Comparison of ENCODE assay signal across 15 mouse cellular contexts in genomic region chr10:60801168-60801897, GRCm38 (mm10). TPM values are rescaled to one million over a fixed set of nuclear protein-coding genes. Genes with fewer than 3 reads are reported as not detected.
DNase-seq lines count a peak whose midpoint lies in the region; ATAC-seq and TF ChIP-seq lines count a peak whose summit lies in the region.
"Had no signal": no experiment of that assay in that cellular context is flagged by ENCODE, and none has a peak within 500 bp of the region (broad histone marks: within the 10 kb centered on the region; RNA-seq: fewer than 3 reads in every experiment).

No protein-coding gene starts in this region.

- no peak for ATAC-seq in forebrain, embryonic 13.5 days
- no peak for ATAC-seq in heart, embryonic 13.5 days (ENCODE audit: extremely low read depth, insufficient number of reproducible peaks, low FRiP score, low TSS enrichment)
- 0 out of 2 replicates have a peak, but pooled peaks have one; percentile 8 for ATAC-seq in lung, postnatal 0 days
- ATAC-seq in megakaryocyte progenitor cell, adult 5-6 weeks (replicated peaks; ENCODE audit: poor library complexity): no peak
- ATAC-seq: intestine, postnatal 0 days; liver, postnatal 0 days had no signal

- H3K4me3 ChIP-seq in forebrain, embryonic 10.5 days: no peak overlapping the region
- no peak overlapping the region for H3K4me3 ChIP-seq in forebrain, embryonic 13.5 days
- H3K4me3 ChIP-seq in heart, embryonic 13.5 days: no peak overlapping the region
- no peak overlapping the region for H3K4me3 ChIP-seq in lung, postnatal 0 days (ENCODE audit: low read depth, low read length)
- H3K4me3 ChIP-seq: embryonic facial prominence, embryonic 15.5 days; left cerebral cortex, adult 2 months; megakaryocyte, embryonic 14.5 days had no signal

- peak overlapping the region; percentile 54 for H3K27ac ChIP-seq in forebrain, embryonic 10.5 days
- H3K27ac ChIP-seq in forebrain, embryonic 13.5 days: no peak overlapping the region
- H3K27ac ChIP-seq in heart, embryonic 13.5 days (replicated peaks): peak overlapping the region; percentile 100
- H3K27ac ChIP-seq in lung, postnatal 0 days (ENCODE audit: low read length): peak overlapping the region; percentile 54; the same call in 1 of the 2 replicates
- H3K27ac ChIP-seq: embryonic facial prominence, embryonic 15.5 days; left cerebral cortex, adult 2 months had no signal

- no peaks in the 10 kb centered on the region for H3K36me3 ChIP-seq in forebrain, embryonic 10.5 days (replicated peaks)
- H3K36me3 ChIP-seq in forebrain, embryonic 13.5 days (ENCODE audit: poor library complexity, severe bottlenecking): no peaks in the 10 kb centered on the region
- H3K36me3 ChIP-seq in heart, embryonic 13.5 days: no peaks in the 10 kb centered on the region
- H3K36me3 ChIP-seq in lung, postnatal 0 days (ENCODE audit: insufficient read depth, low read length): no peaks in the 10 kb centered on the region
- H3K36me3 ChIP-seq: embryonic facial prominence, embryonic 15.5 days had no signal

- H3K9me3 ChIP-seq in forebrain, embryonic 10.5 days: no peaks in the 10 kb centered on the region
- H3K9me3 ChIP-seq in forebrain, embryonic 13.5 days (replicated peaks): no peaks in the 10 kb centered on the region
- H3K9me3 ChIP-seq in heart, embryonic 13.5 days: no peaks in the 10 kb centered on the region
- no peaks in the 10 kb centered on the region for H3K9me3 ChIP-seq in lung, postnatal 0 days (ENCODE audit: low read length)
- H3K9me3 ChIP-seq: embryonic facial prominence, embryonic 15.5 days; megakaryocyte, embryonic 14.5 days had no signal

- peaks cover 54% of the 10 kb centered on the region for H3K27me3 ChIP-seq in forebrain, embryonic 10.5 days (ENCODE audit: poor library complexity, severe bottlenecking)
- H3K27me3 ChIP-seq in forebrain, embryonic 13.5 days: peaks cover 3% of the 10 kb centered on the region
- H3K27me3 ChIP-seq in heart, embryonic 13.5 days (replicated peaks): no peaks in the 10 kb centered on the region
- H3K27me3 ChIP-seq in lung, postnatal 0 days (replicated peaks; ENCODE audit: insufficient read depth, low read length): no peaks in the 10 kb centered on the region

- no peak for TF ChIP-seq CTCF in lung, postnatal 0 days (IDR thresholded peaks at IDR 0.05)

- no peak for TF ChIP-seq EP300 in lung, postnatal 0 days (IDR thresholded peaks at IDR 0.05)

- DNase-seq in forebrain, embryonic 10.5 days (ENCODE audit: extremely low spot score, low spot score): no peak
- no peak for DNase-seq in heart, postnatal 25 days (ENCODE audit: low spot score)
- DNase-seq in lung, postnatal 0 days (ENCODE audit: low spot score): no peak
- DNase-seq in lung, postnatal 14 days: no peak
- DNase-seq in left cerebral cortex, adult 18-20 months (ENCODE audit: low spot score in 2 of 2): no peak
- DNase-seq: adrenal gland, adult 8-10 months; cerebellum, adult 8-10 months; liver, postnatal 0 days had no signal

- WGBS in forebrain, embryonic 10.5 days: 45% methylated on average over 11 of the region's 11 CpGs
- 49% methylated on average over 11 of the region's 11 CpGs for WGBS in forebrain, embryonic 13.5 days
- WGBS in heart, embryonic 13.5 days: 24% methylated on average over 11 of the region's 11 CpGs
- 34% methylated on average over 11 of the region's 11 CpGs for WGBS in lung, postnatal 0 days

- no peak overlapping the region for H3K4me2 ChIP-seq in forebrain, embryonic 13.5 days
- peak overlapping the region; percentile 24 for H3K4me2 ChIP-seq in heart, embryonic 13.5 days
- no peak overlapping the region for H3K4me2 ChIP-seq in lung, postnatal 0 days (replicated peaks; ENCODE audit: low read depth, low read length)

- intact Hi-C loops in heart, postnatal 25 days (cut with DNase I): no loop called here

- H3K9ac ChIP-seq in forebrain, embryonic 13.5 days: no peak overlapping the region
- peak overlapping the region; percentile 76 for H3K9ac ChIP-seq in heart, embryonic 13.5 days
- H3K9ac ChIP-seq in lung, postnatal 0 days (replicated peaks; ENCODE audit: low read depth): no peak overlapping the region
- H3K9ac ChIP-seq: embryonic facial prominence, embryonic 15.5 days; liver, postnatal 0 days had no signal

- H3K4me1 ChIP-seq in forebrain, embryonic 10.5 days: peaks cover 88% of the 10 kb centered on the region
- peaks cover 30% of the 10 kb centered on the region for H3K4me1 ChIP-seq in forebrain, embryonic 13.5 days
- peaks cover 99% of the 10 kb centered on the region for H3K4me1 ChIP-seq in heart, embryonic 13.5 days
- H3K4me1 ChIP-seq in lung, postnatal 0 days (ENCODE audit: insufficient read depth, low read depth, low read length): peaks cover 22% of the 10 kb centered on the region
- H3K4me1 ChIP-seq: megakaryocyte, embryonic 14.5 days had no signal

RNA-seq across cellular contexts. Expression of gene Unc5b, which starts 30.0 kb away (rescaled TPM):
- 3.2 and 3.4 TPM in 2 replicates for polyA plus RNA-seq in forebrain, embryonic 10.5 days (2016; fragmentation: Nextera tagmentation; extraction: Ambion mirVana)
- polyA plus RNA-seq in forebrain, embryonic 13.5 days (2015; fragmentation: Nextera tagmentation; extraction: Ambion mirVana): 2.3 and 2.8 TPM in 2 replicates
- 12.1 and 13.9 TPM in 2 replicates for polyA plus RNA-seq in heart, embryonic 13.5 days (2015; fragmentation: Nextera tagmentation; extraction: Ambion mirVana)
- total RNA-seq in heart, postnatal 25 days (2021): 10 to 100 TPM; 15.2 to 18.4 TPM
- 3.8 and 4.3 TPM in 2 replicates for polyA plus RNA-seq in lung, postnatal 0 days (2015; fragmentation: Nextera tagmentation; extraction: Ambion mirVana)
- 10 to 100 TPM in 1 of 2 experiments, 1 to 10 TPM in 1; 9.3 to 10.3 TPM for total RNA-seq in left cerebral cortex, adult 18-20 months (2021)
- not detected in 2 replicates for total RNA-seq in megakaryocyte progenitor cell, adult 5-6 weeks (2015)
- not detected in 2 replicates for total RNA-seq in megakaryocyte progenitor cell, adult 5-6 weeks (2017)

RNA-seq across cellular contexts. Expression of gene Slc29a3, which starts 48.7 kb away (rescaled TPM):
- polyA plus RNA-seq in forebrain, embryonic 10.5 days (2016; fragmentation: Nextera tagmentation; extraction: Ambion mirVana): 6.3 and 7.1 TPM in 2 replicates
- 12.7 and 13.5 TPM in 2 replicates for polyA plus RNA-seq in forebrain, embryonic 13.5 days (2015; fragmentation: Nextera tagmentation; extraction: Ambion mirVana)
- 5.4 and 5.6 TPM in 2 replicates for polyA plus RNA-seq in heart, embryonic 13.5 days (2015; fragmentation: Nextera tagmentation; extraction: Ambion mirVana)
- 1 to 10 TPM; 4.8 to 6.3 TPM for total RNA-seq in heart, postnatal 25 days (2021)
- 9.3 and 9.8 TPM in 2 replicates for polyA plus RNA-seq in lung, postnatal 0 days (2015; fragmentation: Nextera tagmentation; extraction: Ambion mirVana)
- 10 to 100 TPM; 11.1 to 12.4 TPM for total RNA-seq in left cerebral cortex, adult 18-20 months (2021)
- total RNA-seq in megakaryocyte progenitor cell, adult 5-6 weeks (2015): 34.4 and 42.0 TPM in 2 replicates
- total RNA-seq in megakaryocyte progenitor cell, adult 5-6 weeks (2017): 12.2 and 12.5 TPM in 2 replicates
